Mouse (Mus musculus): ENCODE data around the gene Lrrn4. TPM values are rescaled to one million over a fixed set of nuclear protein-coding genes. Genes with fewer than 3 reads are reported as not detected.

Lrrn4 gene
- 1 to 10 TPM; 2.0 TPM for polyA plus RNA-seq (2017; shearing (Covaris generic))

DNA sequence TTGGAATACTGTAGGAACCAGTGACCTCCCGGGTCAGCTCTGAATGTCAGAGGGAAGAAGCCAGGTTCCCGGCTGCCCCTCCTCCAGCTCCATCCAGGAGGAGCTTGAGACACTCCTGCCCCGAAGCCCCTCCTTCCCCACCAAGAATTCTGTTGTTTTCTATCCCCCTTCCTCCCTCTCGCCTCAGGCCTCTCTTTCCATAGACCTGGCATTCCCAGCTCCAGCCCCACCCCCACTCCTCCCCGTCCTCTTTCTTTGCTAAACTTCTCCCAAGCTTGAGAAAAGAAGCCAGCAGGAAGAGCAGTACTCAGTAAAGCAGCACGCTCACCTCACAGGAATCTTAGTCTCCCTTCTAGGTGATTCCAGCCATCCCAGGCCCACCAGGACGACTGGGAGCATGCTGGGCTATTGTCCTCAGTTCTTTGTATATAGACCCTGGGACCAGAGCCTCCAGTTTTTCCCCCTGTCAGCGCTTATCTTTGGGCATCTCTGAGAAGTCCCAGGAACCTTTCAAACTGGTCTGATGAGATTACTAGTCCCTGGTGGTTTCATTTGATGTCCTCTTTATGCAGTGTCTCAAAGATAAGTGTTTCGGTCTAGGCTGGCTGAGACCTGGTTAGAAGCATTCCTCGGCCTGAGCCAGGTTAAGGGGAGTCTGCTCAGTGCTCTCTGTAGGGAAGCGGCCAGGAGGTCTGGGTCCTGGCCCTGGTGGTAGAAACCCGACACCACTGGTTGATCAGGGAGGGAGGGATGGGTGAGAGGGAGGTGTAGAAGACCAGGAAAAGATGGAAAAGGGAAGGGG, at the start of gene Lrrn4:
TSS of gene Lrrn4 (minus strand) at position 48 of the 802 bp plus-strand sequence.

GRCm38 (mm10) chr2:132846407-132847358, 34.0 kb downstream of the Lrrn4 start, which contains the start of gene Crls1:
Gene Crls1, plus strand, starts transcription at chr2:132846666.

Other genes with a start within 250 kb of the Lrrn4 start
- 10 to 100 TPM; 20.5 to 47.4 TPM for gene Shld1, start 194.0 kb downstream of the Lrrn4 start, polyA plus RNA-seq (2017; shearing (Covaris generic))
- gene Chgb, start 99.6 kb downstream of the Lrrn4 start, polyA plus RNA-seq (2017; shearing (Covaris generic)) = under 1 TPM; 0.10 to 0.39 TPM
- 10 to 100 TPM; 34.6 to 41.5 TPM for gene Trmt6, start 64.8 kb downstream of the Lrrn4 start, polyA plus RNA-seq (2017; shearing (Covaris generic))
- gene Mcm8, start 64.8 kb downstream of the Lrrn4 start, polyA plus RNA-seq (2017; shearing (Covaris generic)) = 1 to 10 TPM; 2.6 to 3.3 TPM
- gene Crls1, start 34.2 kb downstream of the Lrrn4 start, polyA plus RNA-seq (2017; shearing (Covaris generic)) = 10 to 100 TPM; 21.1 to 27.1 TPM
- gene Fermt1, start 65.0 kb upstream of the Lrrn4 start, polyA plus RNA-seq (2017; shearing (Covaris generic)) = 1 to 10 TPM; 1.0 to 1.8 TPM